In genomic region chr5:63627832-63628530, GRCm38 (mm10) we compare ENCODE assay signal across 31 mouse cellular contexts. TPM values are rescaled to one million over a fixed set of nuclear protein-coding genes. Genes with fewer than 3 reads are reported as not detected.
A peak's percentile ranks its signal among the peaks of the same experiment; 100 is the strongest.
DNase-seq lines count a peak whose midpoint lies in the region; ATAC-seq and TF ChIP-seq lines count a peak whose summit lies in the region.
"Had no signal": no experiment of that assay in that cellular context is flagged by ENCODE, and none has a peak within 500 bp of the region (broad histone marks: within the 10 kb centered on the region; RNA-seq: fewer than 3 reads in every experiment).

No protein-coding gene starts in this region.

- TF ChIP-seq CTCF in gastrocnemius, adult 2 months (IDR thresholded peaks at IDR 0.05) = no peak

- 38% methylated on average over 1 of the region's 1 CpGs for WGBS in forebrain, embryonic 14.5 days
- 87% methylated on average over 1 of the region's 1 CpGs for WGBS in forebrain, embryonic 10.5 days
- WGBS in hindbrain, embryonic 14.5 days = 78% methylated on average over 1 of the region's 1 CpGs
- 93% methylated on average over 1 of the region's 1 CpGs for WGBS in hindbrain, embryonic 12.5 days
- WGBS in midbrain, embryonic 16.5 days = 48% methylated on average over 1 of the region's 1 CpGs
- WGBS in midbrain, embryonic 11.5 days = 78% methylated on average over 1 of the region's 1 CpGs
- 43% methylated on average over 1 of the region's 1 CpGs for WGBS in forebrain, embryonic 16.5 days

- peaks cover 2% of the 10 kb centered on the region; the same call in 1 of the 2 replicates for H3K4me1 ChIP-seq in forebrain, embryonic 14.5 days (ENCODE audit: control insufficient read depth, insufficient read depth, low read length)
- H3K4me1 ChIP-seq in forebrain, embryonic 10.5 days = no peaks in the 10 kb centered on the region
- no peaks in the 10 kb centered on the region for H3K4me1 ChIP-seq in hindbrain, embryonic 14.5 days (replicated peaks; ENCODE audit: control insufficient read depth, insufficient read depth, low read length)
- H3K4me1 ChIP-seq in hindbrain, embryonic 12.5 days = no peaks in the 10 kb centered on the region
- peaks cover 4% of the 10 kb centered on the region; the same call in 1 of the 2 replicates for H3K4me1 ChIP-seq in midbrain, embryonic 16.5 days (ENCODE audit: control insufficient read depth, insufficient read depth, low read length)
- no peaks in the 10 kb centered on the region for H3K4me1 ChIP-seq in midbrain, embryonic 11.5 days (ENCODE audit: control insufficient read depth, insufficient read depth, low read length)
- H3K4me1 ChIP-seq in forebrain, embryonic 16.5 days (replicated peaks; ENCODE audit: control insufficient read depth, insufficient read depth, low read length) = peaks cover 3% of the 10 kb centered on the region; the same call in 1 of the 2 replicates
- H3K4me1 ChIP-seq: embryonic facial prominence, embryonic 12.5 days; embryonic facial prominence, embryonic 15.5 days; intestine, embryonic 15.5 days had no signal

- no peak overlapping the region for H3K4me2 ChIP-seq in forebrain, embryonic 14.5 days (ENCODE audit: low read length)
- H3K4me2 ChIP-seq in hindbrain, embryonic 14.5 days (replicated peaks) = no peak overlapping the region
- no peak overlapping the region for H3K4me2 ChIP-seq in hindbrain, embryonic 12.5 days (replicated peaks)
- no peak overlapping the region for H3K4me2 ChIP-seq in midbrain, embryonic 16.5 days (ENCODE audit: low read length)
- H3K4me2 ChIP-seq in midbrain, embryonic 11.5 days = no peak overlapping the region
- no peak overlapping the region for H3K4me2 ChIP-seq in forebrain, embryonic 16.5 days (ENCODE audit: low read length)
- H3K4me2 ChIP-seq: embryonic facial prominence, embryonic 12.5 days; embryonic facial prominence, embryonic 15.5 days; heart, embryonic 11.5 days; intestine, embryonic 15.5 days had no signal

- no peaks in the 10 kb centered on the region for H3K36me3 ChIP-seq in forebrain, embryonic 14.5 days (ENCODE audit: control insufficient read depth, insufficient read depth, low read length)
- no peaks in the 10 kb centered on the region for H3K36me3 ChIP-seq in forebrain, embryonic 10.5 days (replicated peaks)
- H3K36me3 ChIP-seq in hindbrain, embryonic 14.5 days (replicated peaks; ENCODE audit: control insufficient read depth, insufficient read depth) = no peaks in the 10 kb centered on the region
- H3K36me3 ChIP-seq in hindbrain, embryonic 12.5 days = no peaks in the 10 kb centered on the region
- H3K36me3 ChIP-seq in midbrain, embryonic 16.5 days (ENCODE audit: control insufficient read depth, insufficient read depth, low read length) = no peaks in the 10 kb centered on the region
- H3K36me3 ChIP-seq in midbrain, embryonic 11.5 days (ENCODE audit: control insufficient read depth, insufficient read depth, low read length) = no peaks in the 10 kb centered on the region
- H3K36me3 ChIP-seq in forebrain, embryonic 16.5 days (ENCODE audit: control insufficient read depth, insufficient read depth) = no peaks in the 10 kb centered on the region
- H3K36me3 ChIP-seq: embryonic facial prominence, embryonic 12.5 days; embryonic facial prominence, embryonic 15.5 days; G1E; intestine, embryonic 15.5 days had no signal

- no peak overlapping the region for H3K27ac ChIP-seq in forebrain, embryonic 14.5 days (ENCODE audit: low read depth, low read length)
- H3K27ac ChIP-seq in forebrain, embryonic 10.5 days = no peak overlapping the region
- 0 out of 2 replicates have a peak overlapping the region, but pooled peaks have one; percentile 5 for H3K27ac ChIP-seq in hindbrain, embryonic 14.5 days
- no peak overlapping the region for H3K27ac ChIP-seq in hindbrain, embryonic 12.5 days
- no peak overlapping the region for H3K27ac ChIP-seq in midbrain, embryonic 16.5 days (ENCODE audit: low read length)
- no peak overlapping the region for H3K27ac ChIP-seq in midbrain, embryonic 11.5 days (ENCODE audit: low read depth, low read length)
- H3K27ac ChIP-seq in forebrain, embryonic 16.5 days (ENCODE audit: low read length) = no peak overlapping the region
- no peak overlapping the region for H3K27ac ChIP-seq in gastrocnemius, adult 2 months
- H3K27ac ChIP-seq: embryonic facial prominence, embryonic 12.5 days; embryonic facial prominence, embryonic 15.5 days; intestine, embryonic 15.5 days had no signal

- DNase-seq in forebrain, embryonic 14.5 days (ENCODE audit: low spot score) = peak; percentile 23
- no peak for DNase-seq in forebrain, embryonic 10.5 days (ENCODE audit: extremely low spot score, low spot score)
- DNase-seq in hindbrain, embryonic 14.5 days (ENCODE audit: low spot score) = no peak
- no peak for DNase-seq in midbrain, embryonic 11.5 days (ENCODE audit: low spot score, missing footprints)
- no peak for DNase-seq in gastrocnemius, adult 2 months
- DNase-seq: adrenal gland, postnatal 10 days; adrenal gland, postnatal 36 days; B cell, adult 2 months; cerebellum, adult 11 months; gastrocnemius, postnatal 14 days; heart, adult 11 months; kidney, adult 11 months had no signal

- no peaks in the 10 kb centered on the region for H3K9me3 ChIP-seq in forebrain, embryonic 14.5 days (replicated peaks; ENCODE audit: control insufficient read depth, low read length)
- no peaks in the 10 kb centered on the region for H3K9me3 ChIP-seq in forebrain, embryonic 10.5 days
- H3K9me3 ChIP-seq in hindbrain, embryonic 14.5 days (ENCODE audit: control insufficient read depth, low read length) = no peaks in the 10 kb centered on the region
- H3K9me3 ChIP-seq in hindbrain, embryonic 12.5 days (replicated peaks) = no peaks in the 10 kb centered on the region
- no peaks in the 10 kb centered on the region for H3K9me3 ChIP-seq in midbrain, embryonic 16.5 days (replicated peaks; ENCODE audit: control insufficient read depth, low read length, poor library complexity, severe bottlenecking)
- H3K9me3 ChIP-seq in midbrain, embryonic 11.5 days (ENCODE audit: control insufficient read depth, low read length) = no peaks in the 10 kb centered on the region
- H3K9me3 ChIP-seq in forebrain, embryonic 16.5 days (ENCODE audit: control insufficient read depth, low read length) = no peaks in the 10 kb centered on the region
- H3K9me3 ChIP-seq: embryonic facial prominence, embryonic 12.5 days; embryonic facial prominence, embryonic 15.5 days; intestine, embryonic 15.5 days had no signal

- no peak overlapping the region for H3K9ac ChIP-seq in forebrain, embryonic 14.5 days (ENCODE audit: low read length)
- no peak overlapping the region for H3K9ac ChIP-seq in hindbrain, embryonic 14.5 days
- H3K9ac ChIP-seq in hindbrain, embryonic 12.5 days = no peak overlapping the region
- no peak overlapping the region for H3K9ac ChIP-seq in midbrain, embryonic 16.5 days (ENCODE audit: low read depth, low read length)
- H3K9ac ChIP-seq in midbrain, embryonic 11.5 days (ENCODE audit: low read length) = no peak overlapping the region
- H3K9ac ChIP-seq in forebrain, embryonic 16.5 days (replicated peaks; ENCODE audit: low read depth, low read length) = no peak overlapping the region
- H3K9ac ChIP-seq: embryonic facial prominence, embryonic 12.5 days; embryonic facial prominence, embryonic 15.5 days; intestine, embryonic 15.5 days had no signal

- peak; percentile 61 for ATAC-seq in forebrain, embryonic 14.5 days
- no peak for ATAC-seq in hindbrain, embryonic 14.5 days (ENCODE audit: low FRiP score)
- ATAC-seq in hindbrain, embryonic 12.5 days (ENCODE audit: low FRiP score) = no peak
- peak; percentile 73; the same call in 1 of the 2 replicates for ATAC-seq in midbrain, embryonic 16.5 days
- no peak for ATAC-seq in midbrain, embryonic 11.5 days (ENCODE audit: low FRiP score)
- peak; percentile 55 for ATAC-seq in forebrain, embryonic 16.5 days
- ATAC-seq: hindbrain, embryonic 16.5 days; intestine, embryonic 15.5 days; Patski had no signal

- intact Hi-C loops in gastrocnemius, adult 2 months (cut with DNase I) = no loop called here

- no peak overlapping the region for H3K4me3 ChIP-seq in forebrain, embryonic 14.5 days (ENCODE audit: low read depth, low read length)
- no peak overlapping the region for H3K4me3 ChIP-seq in forebrain, embryonic 10.5 days
- no peak overlapping the region for H3K4me3 ChIP-seq in hindbrain, embryonic 14.5 days (replicated peaks; ENCODE audit: low read length)
- H3K4me3 ChIP-seq in hindbrain, embryonic 12.5 days = no peak overlapping the region
- H3K4me3 ChIP-seq in midbrain, embryonic 16.5 days (ENCODE audit: low read depth, low read length) = no peak overlapping the region
- no peak overlapping the region for H3K4me3 ChIP-seq in midbrain, embryonic 11.5 days (ENCODE audit: low read depth, low read length)
- no peak overlapping the region for H3K4me3 ChIP-seq in forebrain, embryonic 16.5 days (replicated peaks; ENCODE audit: low read length)
- no peak overlapping the region for H3K4me3 ChIP-seq in gastrocnemius, adult 2 months
- H3K4me3 ChIP-seq: embryonic facial prominence, embryonic 12.5 days; embryonic facial prominence, embryonic 15.5 days; intestine, embryonic 15.5 days had no signal

- H3K27me3 ChIP-seq in forebrain, embryonic 14.5 days (replicated peaks; ENCODE audit: control insufficient read depth, insufficient read depth, low read length) = no peaks in the 10 kb centered on the region
- H3K27me3 ChIP-seq in forebrain, embryonic 10.5 days (ENCODE audit: poor library complexity, severe bottlenecking) = no peaks in the 10 kb centered on the region
- no peaks in the 10 kb centered on the region for H3K27me3 ChIP-seq in hindbrain, embryonic 14.5 days (ENCODE audit: control insufficient read depth, insufficient read depth, low read length)
- no peaks in the 10 kb centered on the region for H3K27me3 ChIP-seq in hindbrain, embryonic 12.5 days
- H3K27me3 ChIP-seq in midbrain, embryonic 16.5 days (ENCODE audit: control insufficient read depth, insufficient read depth, low read depth, low read length) = no peaks in the 10 kb centered on the region
- H3K27me3 ChIP-seq in midbrain, embryonic 11.5 days (ENCODE audit: control insufficient read depth, insufficient read depth, low read length) = no peaks in the 10 kb centered on the region
- H3K27me3 ChIP-seq in forebrain, embryonic 16.5 days (replicated peaks; ENCODE audit: control insufficient read depth, insufficient read depth, low read length) = no peaks in the 10 kb centered on the region
- H3K27me3 ChIP-seq: CH12.LX; embryonic facial prominence, embryonic 12.5 days; embryonic facial prominence, embryonic 15.5 days; intestine, embryonic 15.5 days had no signal

RNA-seq across cellular contexts. Expression of gene Nwd2, which starts 20.9 kb away (rescaled TPM):
- polyA plus RNA-seq in forebrain, embryonic 14.5 days (2014; fragmentation: Nextera tagmentation; extraction: Ambion mirVana) = 2.9 and 5.7 TPM in 2 replicates
- 0.09 TPM in 1 of 2 replicates, not detected in the other for polyA plus RNA-seq in forebrain, embryonic 10.5 days (2016; fragmentation: Nextera tagmentation; extraction: Ambion mirVana)
- polyA plus RNA-seq in hindbrain, embryonic 14.5 days (2014; fragmentation: Nextera tagmentation; extraction: Ambion mirVana) = 18.8 and 21.8 TPM in 2 replicates
- polyA plus RNA-seq in hindbrain, embryonic 12.5 days (2016; fragmentation: Nextera tagmentation; extraction: Ambion mirVana) = 4.9 and 5.3 TPM in 2 replicates
- polyA plus RNA-seq in midbrain, embryonic 16.5 days (2015; fragmentation: Nextera tagmentation; extraction: Ambion mirVana) = 13.6 and 25.7 TPM in 2 replicates
- 2.1 and 3.1 TPM in 2 replicates for polyA plus RNA-seq in midbrain, embryonic 11.5 days (2014; fragmentation: Nextera tagmentation; extraction: Ambion mirVana)
- 3.6 and 5.7 TPM in 2 replicates for polyA plus RNA-seq in forebrain, embryonic 16.5 days (2015; fragmentation: Nextera tagmentation; extraction: Ambion mirVana)
- not detected for total RNA-seq in gastrocnemius, adult 2 months (2021)
- total RNA-seq: adrenal gland, adult 18-20 months; adrenal gland, postnatal 36 days; CH12.LX; common myeloid progenitor, adult 5-6 weeks; gastrocnemius, adult 18-20 months; gastrocnemius, postnatal 14 days; gastrocnemius, postnatal 4 days; heart, adult 8-10 months; heart, postnatal 25 days; hematopoietic stem cell, adult 5-6 weeks had no signal
- polyA plus RNA-seq: G1E; heart, postnatal 0 days had no signal

Comparison
In these comparisons a context has a peak if more than half of its experiments do, and no peak if none do; other contexts are left out.
1. ATAC-seq: peak in forebrain, embryonic 14.5 days (single experiment), midbrain, embryonic 16.5 days (single experiment) and forebrain, embryonic 16.5 days (single experiment); none in hindbrain, embryonic 14.5 days (single experiment), hindbrain, embryonic 12.5 days (single experiment) and midbrain, embryonic 11.5 days (single experiment).